Mouse (Mus musculus) embryonic stem cell, embryonic (primary cell): ENCODE results near the gene Adam22.
"Not testable (repeated sequence)": the region's sequence is repeated elsewhere in the genome, so short reads cannot be mapped to it uniquely, and the experiment has no call there.

ENCODE experiments used
- CTCF ChIA-PET, 4 experiments: fragments of 300-600 bp in 2 of 4; fragments of 350-600 bp in 2 of 4; sonication (Branson Sonifier 250); formaldehyde crosslinking; loops; one replicate each; lab custom pipeline; 2022; ENCODE audit warnings: inconsistent platforms in 2 of 4; lab: Charles Lee
- POLR2A ChIA-PET, 4 experiments: fragments of 300-600 bp in 2 of 4; fragments of 350-600 bp in 2 of 4; sonication (Branson Sonifier 250); formaldehyde crosslinking; loops; one replicate each; lab custom pipeline; 2022; ENCODE audit warnings: antibody characterized with exemption in 4 of 4, inconsistent platforms in 1 of 4; lab: Charles Lee

The Adam22 gene

DNA sequence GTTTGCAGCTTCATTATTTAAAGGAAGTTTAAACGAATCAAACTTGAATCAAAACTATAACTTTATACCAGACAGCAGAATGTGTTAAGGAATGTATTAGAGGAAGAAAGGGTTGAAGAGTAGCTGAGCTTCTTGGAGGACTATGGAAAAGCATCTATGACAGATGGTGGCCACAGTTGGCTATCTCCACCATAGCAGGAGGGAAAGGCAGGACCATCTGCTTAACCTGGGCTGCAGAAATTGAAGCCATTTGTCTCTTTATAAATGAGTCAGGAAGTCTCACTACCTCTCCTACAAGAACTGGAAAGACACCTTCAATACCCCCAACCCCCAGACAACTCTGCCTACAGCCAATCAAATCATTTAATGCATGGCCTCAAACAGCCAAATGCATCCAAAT lies 272.3 kb downstream of the Adam22 start:
- ChIA-PET POLR2A (no interaction called here), CTCF (no interaction called here)

GRCm38 (mm10) chr5:8094921-8095320 lies 273.0 kb downstream of the Adam22 start:
- ChIA-PET CTCF (no interaction called here), POLR2A (no interaction called here)

DNA sequence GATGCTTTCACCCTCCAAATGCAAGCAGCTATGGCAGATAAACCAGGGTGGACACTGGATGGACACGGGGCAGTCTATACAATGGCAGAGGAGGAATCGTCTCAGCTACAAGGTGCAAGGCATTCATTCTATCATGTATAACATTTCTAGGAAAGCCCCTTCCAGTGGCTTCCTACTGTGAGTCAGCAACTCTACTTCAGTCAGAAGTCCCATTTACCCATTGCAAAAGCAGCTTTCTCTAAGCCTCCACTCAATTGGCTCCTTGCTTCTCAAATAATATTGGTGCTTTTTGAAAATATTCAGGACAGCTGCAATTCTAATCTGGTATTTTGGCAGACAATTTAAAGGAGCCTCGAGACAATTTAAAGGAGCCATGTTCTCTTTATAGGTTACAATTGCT lies 279.8 kb downstream of the Adam22 start:
- ChIA-PET POLR2A (no interaction called here), CTCF (no interaction called here)

- CTCF ChIA-PET = no interaction called here
Observed at GRCm38 (mm10) chr5:8085661-8086060, 282.3 kb downstream of the Adam22 start.

DNA sequence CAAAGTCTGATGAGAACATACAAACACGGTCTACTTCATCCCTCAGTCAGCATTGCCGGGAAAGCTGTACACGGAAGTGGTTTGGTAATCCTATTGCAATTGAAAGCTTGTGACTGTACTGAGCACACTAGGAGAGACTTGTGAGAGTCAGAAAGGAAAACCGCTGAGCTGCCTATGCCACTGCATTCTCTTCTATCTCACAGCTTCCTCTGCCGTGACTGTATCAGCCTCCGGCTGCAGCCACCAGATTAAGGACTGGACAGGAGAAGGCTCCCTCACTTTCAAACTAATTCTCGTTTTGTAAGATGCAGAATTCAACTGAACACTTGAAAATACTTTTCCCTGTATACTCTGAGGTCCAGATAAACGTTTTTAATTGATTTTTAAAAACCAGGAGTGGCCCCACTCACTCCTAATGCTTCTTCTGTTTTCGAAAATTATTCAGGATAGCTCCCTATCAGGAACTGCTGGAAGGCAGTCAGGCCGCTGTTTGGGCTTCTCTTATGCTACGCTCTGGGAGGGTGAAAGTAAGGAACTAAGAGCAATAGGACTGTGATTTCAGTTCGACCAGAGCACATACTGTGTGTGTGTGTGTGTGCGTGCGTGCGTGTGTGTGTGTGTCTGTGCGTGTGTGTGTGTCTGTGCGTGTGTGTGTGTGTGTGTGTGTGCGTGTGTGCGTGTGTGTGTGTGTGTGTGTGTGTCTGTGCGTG lies 285.0 kb downstream of the Adam22 start:
- ChIA-PET CTCF (no interaction called here), POLR2A (no interaction called here)

More at GRCm38 (mm10) chr5:8085661-8086060, 282.3 kb downstream of the Adam22 start:
- POLR2A ChIA-PET = no interaction called here

GRCm38 (mm10) chr5:8077481-8077880 lies 290.5 kb downstream of the Adam22 start:
- POLR2A ChIA-PET = no interaction called here

DNA sequence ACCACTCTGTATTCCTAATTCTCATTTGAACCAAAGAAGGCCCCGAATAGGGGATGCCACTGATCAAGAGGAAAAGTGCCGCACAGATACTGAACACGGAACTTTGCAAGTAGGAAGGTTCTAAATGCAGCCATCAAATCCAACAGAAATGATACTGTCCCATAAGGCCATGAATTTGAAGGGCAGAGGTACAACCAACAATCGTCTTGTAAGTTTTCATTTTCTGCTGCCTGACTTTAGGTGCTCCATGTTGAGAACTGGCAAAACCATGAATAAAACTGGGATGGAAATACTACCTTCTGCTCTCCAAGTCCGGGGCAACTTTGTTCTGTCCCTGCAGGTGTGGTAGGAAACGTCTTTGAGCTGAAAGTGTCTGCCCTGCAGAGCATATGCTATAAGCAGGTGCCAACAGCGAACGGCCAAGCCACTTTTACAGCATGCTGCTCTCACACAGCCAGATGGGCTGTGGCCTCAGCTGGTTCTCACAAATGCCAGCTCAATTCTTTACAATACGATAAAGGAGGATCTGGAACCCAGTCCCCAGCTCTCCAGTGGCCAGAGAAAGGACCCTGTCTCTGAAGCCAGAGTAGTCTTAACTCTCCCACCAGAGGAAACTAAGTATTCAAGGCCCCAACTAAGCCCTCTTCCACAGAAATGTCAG lies 293.9 kb downstream of the Adam22 start:
- ChIA-PET CTCF (interaction anchor here in 1 of 4 experiments (0.6 kb wide), 1 partner anchor 91 kb away, joined by 3 read pairs; no protein-coding TSS in a partner anchor), POLR2A (interaction anchor here in 1 of 4 experiments (0.9 kb wide), 1 partner anchor 11 kb away, joined by 5 read pairs; no protein-coding TSS in a partner anchor)

More at GRCm38 (mm10) chr5:8077481-8077880, 290.5 kb downstream of the Adam22 start:
- CTCF ChIA-PET = no interaction called here

DNA sequence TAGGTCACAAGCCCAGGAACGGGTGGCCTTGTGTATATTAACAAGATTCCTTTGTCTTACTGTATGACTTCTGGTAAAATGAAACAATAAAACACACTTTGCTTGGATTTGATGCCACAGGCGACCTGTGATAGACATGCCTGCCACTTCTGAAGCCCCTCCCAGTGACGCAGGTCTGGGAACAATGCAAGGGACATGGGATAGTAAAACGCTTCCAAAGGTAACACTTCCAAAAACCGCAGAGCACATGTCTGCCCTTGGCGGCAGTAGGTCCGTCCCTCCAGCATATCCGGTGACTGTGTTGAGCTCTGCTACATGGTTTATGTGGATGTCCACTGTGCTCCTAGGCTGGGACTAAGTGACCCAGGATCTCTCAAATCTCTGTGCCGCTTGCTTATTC lies 294.6 kb downstream of the Adam22 start:
- ChIA-PET CTCF (interaction anchor here in 1 of 4 experiments (0.6 kb wide), 1 partner anchor 91 kb away, joined by 3 read pairs; no protein-coding TSS in a partner anchor), POLR2A (interaction anchor here in 1 of 4 experiments (0.9 kb wide), 1 partner anchor 11 kb away, joined by 5 read pairs; no protein-coding TSS in a partner anchor)

GRCm38 (mm10) chr5:8063207-8063606 lies 304.8 kb downstream of the Adam22 start:
- ChIA-PET CTCF (no interaction called here), POLR2A (interaction anchor here in 1 of 4 experiments (0.9 kb wide), 1 partner anchor 11 kb away, joined by 5 read pairs; no protein-coding TSS in a partner anchor)

DNA sequence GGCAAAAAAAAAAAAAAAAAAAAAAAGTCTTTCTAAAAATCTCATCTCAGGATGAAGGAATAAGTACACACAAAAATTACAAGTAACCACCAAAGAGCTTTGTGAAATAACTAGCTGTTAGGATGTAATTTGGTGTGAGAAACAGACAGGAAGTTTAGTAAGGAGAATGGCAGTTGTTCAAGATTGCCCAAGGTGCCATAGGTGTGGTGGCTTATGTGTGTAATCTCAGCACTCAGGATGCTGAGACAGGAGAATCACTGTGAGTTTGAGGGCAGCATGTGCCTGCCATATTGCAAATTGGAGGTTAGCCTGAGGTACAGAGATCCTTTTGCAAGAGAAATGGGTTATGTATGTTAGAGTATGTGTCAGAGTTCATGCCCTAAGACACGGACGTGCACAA lies 305.5 kb downstream of the Adam22 start:
- CTCF ChIA-PET = interaction anchor here in 1 of 4 experiments (0.7 kb wide), 1 partner anchor 32 kb away, joined by 13 read pairs; no protein-coding TSS in a partner anchor
- POLR2A ChIA-PET = interaction anchor here in 2 of 4 experiments (0.6 to 0.9 kb wide), 4 partner anchors 11 to 315 kb away, joined by 3 to 5 read pairs (median 4); no protein-coding TSS in a partner anchor

- POLR2A ChIA-PET = no interaction called here
- CTCF ChIA-PET = interaction anchor here in 1 of 4 experiments (0.6 kb wide), 1 partner anchor 77 kb away, joined by 3 read pairs; no protein-coding TSS in a partner anchor
Observed at GRCm38 (mm10) chr5:8058056-8058455, 309.9 kb downstream of the Adam22 start.

DNA sequence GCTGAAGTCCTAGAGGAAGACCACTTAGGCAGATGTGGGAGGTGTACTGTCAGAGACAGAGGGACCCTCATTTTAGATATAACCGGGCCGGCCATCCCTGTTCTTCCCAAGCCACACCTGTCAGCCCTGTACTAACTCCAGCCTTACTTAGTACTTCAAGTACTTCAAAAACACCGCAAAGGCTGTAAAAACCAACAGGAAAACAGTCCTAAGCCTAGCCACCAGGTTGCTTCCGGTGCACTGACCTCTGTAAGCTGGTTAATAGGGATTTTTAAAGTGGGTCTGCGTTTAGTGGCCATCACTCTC lies 311.0 kb downstream of the Adam22 start:
- CTCF ChIA-PET = interaction anchor here in 1 of 4 experiments (1.1 kb wide), 1 partner anchor 186 kb away, joined by 4 read pairs; no protein-coding TSS in a partner anchor
- POLR2A ChIA-PET = no interaction called here

DNA sequence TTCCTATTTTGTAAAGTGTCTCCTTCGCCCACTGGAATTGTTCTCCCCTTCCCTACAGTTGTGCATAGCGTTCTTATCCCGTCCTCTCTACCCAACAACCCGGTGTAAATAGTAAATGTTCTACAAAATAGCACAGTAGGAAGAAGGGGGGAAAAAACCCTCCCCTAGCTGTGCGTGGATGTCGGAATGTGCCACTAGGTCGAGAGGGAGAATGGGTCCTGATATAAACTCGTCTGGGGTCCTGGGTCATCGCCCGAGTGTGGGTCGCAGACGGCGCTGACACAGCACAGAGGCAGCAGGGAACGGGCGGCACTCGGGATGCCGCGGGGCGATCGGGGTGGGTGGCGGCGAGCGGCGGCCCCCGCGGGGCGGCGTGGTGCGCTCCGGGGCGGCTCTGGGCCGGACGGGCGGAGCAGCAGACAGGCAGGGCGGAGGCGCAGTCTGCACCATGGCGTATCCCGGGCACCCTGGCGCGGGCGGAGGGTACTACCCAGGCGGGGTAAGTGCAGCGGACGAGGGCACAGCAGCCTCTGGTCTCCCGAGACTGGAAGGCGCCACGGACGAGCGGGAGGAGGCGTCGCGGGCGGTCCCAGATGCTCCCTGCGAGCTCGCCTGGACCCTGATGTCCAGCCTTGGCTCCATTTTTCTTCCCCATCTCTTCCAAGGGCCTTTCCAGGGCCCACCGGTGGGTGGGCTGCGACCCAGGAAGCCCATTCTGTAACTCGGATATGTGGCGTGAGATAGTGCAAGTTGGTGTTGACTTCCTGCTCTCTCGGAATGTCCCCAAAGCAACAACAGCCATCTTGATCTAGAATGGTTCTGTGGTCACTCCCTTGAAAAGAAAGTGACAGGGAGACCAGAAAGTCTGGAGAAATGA lies 311.6 kb downstream of the Adam22 start:
- ChIA-PET POLR2A (interaction anchor here in 2 of 4 experiments (0.6 to 0.8 kb wide), 3 partner anchors 13 to 1334 kb away, joined by 3 to 5 read pairs (median 3); no protein-coding TSS in a partner anchor), CTCF (interaction anchor here in 1 of 4 experiments (1.1 kb wide), 1 partner anchor 187 kb away, joined by 4 read pairs; no protein-coding TSS in a partner anchor)

GRCm38 (mm10) chr5:8055721-8056129 lies 312.2 kb downstream of the Adam22 start:
- ChIA-PET POLR2A (interaction anchor here in 2 of 4 experiments (0.6 to 0.8 kb wide), 4 partner anchors 12 to 1334 kb away, joined by 3 to 5 read pairs (median 3); no protein-coding TSS in a partner anchor), CTCF (interaction anchor here in 1 of 4 experiments (0.5 kb wide), 1 partner anchor 53 kb away, joined by 3 read pairs; no protein-coding TSS in a partner anchor)

DNA sequence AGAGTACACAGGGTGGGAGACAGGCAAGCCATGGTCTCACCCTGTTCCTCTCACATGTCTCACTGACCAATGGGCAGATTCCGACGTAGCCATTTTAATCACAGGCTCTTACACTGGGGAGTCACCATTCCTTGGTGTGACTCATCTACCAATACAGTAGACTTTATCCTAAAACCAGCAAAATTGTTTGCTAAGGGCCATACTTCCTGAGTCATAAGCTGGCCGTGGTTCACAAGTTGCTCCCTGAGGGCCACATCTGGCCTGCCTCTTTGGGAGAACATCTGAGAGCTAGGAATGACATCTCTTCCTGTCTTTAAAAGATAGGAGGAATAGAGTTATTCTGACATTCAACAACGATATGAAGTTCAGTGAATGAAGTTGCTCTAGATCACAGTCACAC lies 314.1 kb downstream of the Adam22 start:
- ChIA-PET CTCF (no interaction called here), POLR2A (no interaction called here)

GRCm38 (mm10) chr5:8045855-8046254 lies 322.1 kb downstream of the Adam22 start, which contains the start of gene Sri:
TSS of gene Sri (plus strand) at chr5:8046078.
- POLR2A ChIA-PET = no interaction called here

GRCm38 (mm10) chr5:8034596-8034995 lies 333.4 kb downstream of the Adam22 start:
- CTCF ChIA-PET = not testable (repeated sequence)

More at GRCm38 (mm10) chr5:8045855-8046254, 322.1 kb downstream of the Adam22 start, which contains the start of gene Sri:
- CTCF ChIA-PET = no interaction called here

More at GRCm38 (mm10) chr5:8034596-8034995, 333.4 kb downstream of the Adam22 start:
- POLR2A ChIA-PET = not testable (repeated sequence)
